Mouse (Mus musculus): ENCODE data around the gene Atn1. TPM values are rescaled to one million over a fixed set of nuclear protein-coding genes. Genes with fewer than 3 reads are reported as not detected.

Atn1 gene
- total RNA-seq, 2 experiments from 2014 or later, result 38.3 to 40.7 TPM

GRCm38 (mm10) chr6:124694166-124694955, 62.0 kb downstream of the Atn1 start:
- intact Hi-C loops (cut with DNase I), result no loop called here
- no peak for DNase-seq

GRCm38 (mm10) chr6:124693243-124693981, 62.9 kb downstream of the Atn1 start:
- intact Hi-C loops (cut with DNase I), result no loop called here
- DNase-seq, result no peak

Small RNA genes within 50 kb of the gene (microRNA-seq; reads per million reads assigned to microRNA genes)
- gene Mir141 (0 to 2.1 reads per million in 2 experiments), gene Mir200c (9.7 to 20.8 reads per million in 2 experiments)

Other genes starting within 250 kb of the Atn1 start
- 1 to 10 TPM; 7.3 to 8.3 TPM for gene C1ra, start 244.1 kb downstream of the Atn1 start, total RNA-seq (2021)
- 10 to 100 TPM; 17.5 TPM for gene C1s1, start 214.2 kb downstream of the Atn1 start, total RNA-seq (2021)
- gene C1rb, start 186.2 kb downstream of the Atn1 start, total RNA-seq (2021), result 1 to 10 TPM in 1 of 2 experiments, under 1 TPM in 1; 0.89 to 1.2 TPM
- under 1 TPM; 0.32 to 0.56 TPM for gene C1s2, start 120.4 kb downstream of the Atn1 start, total RNA-seq (2021)
- 10 to 100 TPM; 16.3 to 18.3 TPM for gene Lpcat3, start 93.5 kb downstream of the Atn1 start, total RNA-seq (2021)
- gene Emg1, start 44.3 kb downstream of the Atn1 start, total RNA-seq (2021), result 10 to 100 TPM; 51.9 to 53.8 TPM
- 100 to 1,000 TPM; 140 to 161 TPM for gene Phb2, start 44.2 kb downstream of the Atn1 start, total RNA-seq (2021)
- gene Ptpn6, start 17.8 kb downstream of the Atn1 start, total RNA-seq (2021), result 1 to 10 TPM in 1 of 2 experiments, under 1 TPM in 1; 0.64 to 2.5 TPM
- 100 to 1,000 TPM; 150 to 160 TPM for gene Grcc10, start 15.2 kb downstream of the Atn1 start, total RNA-seq (2021)
- gene Gm45234, start 503 bp downstream of the Atn1 start, total RNA-seq (2021), result under 1 TPM in 1 of 2 experiments, not detected in 1; 0.08 TPM
- gene Eno2, start 13.1 kb upstream of the Atn1 start, total RNA-seq (2021), result 1 to 10 TPM; 1.4 to 1.8 TPM
- under 1 TPM in 1 of 2 experiments, not detected in 1; 0.18 TPM for gene Lrrc23, start 23.2 kb upstream of the Atn1 start, total RNA-seq (2021)
- 1 to 10 TPM; 2.3 to 2.5 TPM for gene Spsb2, start 52.1 kb upstream of the Atn1 start, total RNA-seq (2021)
- 1,000 to 10,000 TPM; 2,608 to 3,105 TPM for gene Tpi1, start 57.8 kb upstream of the Atn1 start, total RNA-seq (2021)
- gene Usp5, start 73.0 kb upstream of the Atn1 start, total RNA-seq (2021), result 10 to 100 TPM; 41.7 to 43.2 TPM
- 1 to 10 TPM; 1.5 to 1.8 TPM for gene Cdca3, start 73.0 kb upstream of the Atn1 start, total RNA-seq (2021)
- gene Gnb3, start 83.8 kb upstream of the Atn1 start, total RNA-seq (2021), result 1 to 10 TPM; 1.2 to 1.6 TPM
- gene P3h3, start 101.2 kb upstream of the Atn1 start, total RNA-seq (2021), result 1 to 10 TPM; 7.5 to 7.9 TPM
- gene Gpr162, start 107.5 kb upstream of the Atn1 start, total RNA-seq (2021), result under 1 TPM; 0.12 to 0.23 TPM
- gene Cd4, start 131.7 kb upstream of the Atn1 start, total RNA-seq (2021), result 1 to 10 TPM in 1 of 2 experiments, not detected in 1; 2.8 TPM
- under 1 TPM in 1 of 2 experiments, not detected in 1; 0.25 TPM for gene Lag3, start 155.2 kb upstream of the Atn1 start, total RNA-seq (2021)
- 100 to 1,000 TPM; 101 to 129 TPM for gene Ptms, start 163.6 kb upstream of the Atn1 start, total RNA-seq (2021)
- gene Mlf2, start 174.9 kb upstream of the Atn1 start, total RNA-seq (2021), result 100 to 1,000 TPM; 201 to 209 TPM
- gene Cops7a, start 209.0 kb upstream of the Atn1 start, total RNA-seq (2021), result 100 to 1,000 TPM in 1 of 2 experiments, 10 to 100 TPM in 1; 98.3 to 107 TPM
- 1 to 10 TPM in 1 of 2 experiments, under 1 TPM in 1; 0.10 to 1.3 TPM for gene Pianp, start 240.2 kb upstream of the Atn1 start, total RNA-seq (2021)

Measured in gastrocnemius, postnatal 36 days (tissue).